Mouse (Mus musculus): ENCODE data around the gene Timm8b.

DNA sequence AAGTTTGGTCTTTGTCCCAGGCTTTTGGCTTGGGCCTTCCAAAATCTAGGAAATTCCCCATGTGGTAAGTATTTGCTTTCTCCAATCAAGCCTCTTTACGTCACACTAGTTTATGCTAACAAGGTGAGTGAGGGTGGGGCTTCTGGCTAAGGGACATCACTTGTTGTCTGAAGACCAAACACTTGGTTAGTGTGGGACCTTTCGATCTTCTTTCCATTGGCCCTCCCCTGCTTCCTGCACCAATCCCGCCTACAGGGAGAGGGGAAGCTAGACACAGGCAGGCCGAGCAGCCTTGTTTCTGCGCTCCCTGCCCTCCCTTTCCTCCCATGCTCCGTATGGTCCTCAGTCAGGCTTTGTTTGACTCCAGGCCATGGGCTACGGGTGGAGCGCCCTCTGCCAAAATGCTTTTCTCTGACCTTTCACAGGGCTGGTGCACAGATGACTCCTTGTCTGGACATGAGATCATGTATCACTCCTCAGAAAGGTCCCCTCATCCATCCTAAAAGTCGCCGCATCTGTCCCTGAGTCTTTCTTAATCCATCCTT lies 43.2 kb downstream of the Timm8b start:
- TF ChIP-seq CTCF (IDR thresholded peaks at IDR 0.05; ENCODE audit: extremely low read depth, insufficient read length, insufficient replicate concordance, low read depth, low read length) (no peak), POLR2A (IDR thresholded peaks at IDR 0.05; ENCODE audit: low read depth, low read length) (no peak)

Measured in small intestine, adult 2 months (tissue).